Mouse (Mus musculus): ENCODE results near the gene Spryd7. TPM values are rescaled to one million over a fixed set of nuclear protein-coding genes. Genes with fewer than 3 reads are reported as not detected.

Spryd7 gene
- total and polyA plus RNA-seq, 2 experiments: 15.1 to 20.7 TPM

DNA sequence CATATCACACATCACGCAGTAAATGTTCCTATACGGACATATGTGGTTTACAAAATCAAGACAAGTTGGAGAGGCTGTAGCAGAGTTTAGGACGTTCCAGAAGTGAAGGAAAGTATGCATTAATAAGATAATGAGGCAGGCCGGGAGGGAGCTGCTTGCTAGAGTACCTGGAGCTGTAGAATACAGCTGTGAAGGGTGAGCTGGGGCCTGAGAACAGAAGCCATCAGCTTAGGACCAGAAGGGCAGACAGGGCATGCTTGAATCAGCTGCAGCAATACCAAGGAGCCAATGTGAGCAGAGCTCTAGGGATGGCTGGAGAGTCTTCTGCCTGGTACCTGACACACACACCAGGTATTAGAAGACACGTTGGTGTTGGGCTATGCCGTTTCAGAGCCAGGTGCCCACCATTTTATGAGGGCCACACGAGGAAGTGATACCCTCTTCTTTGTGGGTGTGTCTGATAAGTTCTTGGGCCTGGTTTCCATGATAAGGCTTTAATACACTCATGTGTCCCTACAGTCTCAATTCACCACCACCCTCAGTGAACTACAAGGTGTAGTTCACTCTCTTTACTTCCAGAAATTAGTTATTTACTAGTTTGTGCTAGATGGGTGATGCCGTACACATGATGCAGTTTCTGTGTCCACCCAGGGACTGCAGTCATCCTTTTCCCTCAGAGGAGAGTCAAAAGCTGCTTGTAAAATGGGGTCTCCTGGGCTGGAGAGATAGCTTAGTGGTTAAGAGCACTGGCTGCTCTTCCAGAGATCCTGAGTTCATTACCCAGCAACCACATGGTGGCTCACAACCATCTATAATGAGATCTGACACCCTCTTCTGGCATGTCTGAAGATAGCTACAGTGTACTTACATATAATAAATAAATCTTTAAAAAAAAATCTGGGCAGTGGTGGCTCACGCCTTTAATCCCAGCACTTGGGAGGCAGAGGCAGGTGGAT is 39.9 kb downstream of the Spryd7 start:
- no peak overlapping the region for H3K9ac ChIP-seq (ENCODE audit: low read depth, low read length)
- no peaks in the 10 kb centered on the region for H3K27me3 ChIP-seq (ENCODE audit: control insufficient read depth, insufficient read depth, low read length)
- H3K36me3 ChIP-seq (ENCODE audit: control insufficient read depth, insufficient read depth, low read length): no peaks in the 10 kb centered on the region
- no peak overlapping the region for H3K27ac ChIP-seq (replicated peaks; ENCODE audit: insufficient read depth, low read depth, low read length)
- 83% methylated on average over 9 of the region's 9 CpGs for WGBS
- DNase-seq (ENCODE audit: extremely low read depth, low read depth, low spot score): no peak
- H3K79me2 ChIP-seq (ENCODE audit: control insufficient read depth, insufficient read depth, low read length): no peaks in the 10 kb centered on the region
- no peaks in the 10 kb centered on the region for H3K4me1 ChIP-seq (ENCODE audit: control insufficient read depth, insufficient read depth, low read length)
- H3K4me3 ChIP-seq (ENCODE audit: insufficient read depth, low read depth, low read length): no peak overlapping the region
- no peak for TF ChIP-seq CTCF (IDR thresholded peaks at IDR 0.05; ENCODE audit: low read depth, low read length)

DNA sequence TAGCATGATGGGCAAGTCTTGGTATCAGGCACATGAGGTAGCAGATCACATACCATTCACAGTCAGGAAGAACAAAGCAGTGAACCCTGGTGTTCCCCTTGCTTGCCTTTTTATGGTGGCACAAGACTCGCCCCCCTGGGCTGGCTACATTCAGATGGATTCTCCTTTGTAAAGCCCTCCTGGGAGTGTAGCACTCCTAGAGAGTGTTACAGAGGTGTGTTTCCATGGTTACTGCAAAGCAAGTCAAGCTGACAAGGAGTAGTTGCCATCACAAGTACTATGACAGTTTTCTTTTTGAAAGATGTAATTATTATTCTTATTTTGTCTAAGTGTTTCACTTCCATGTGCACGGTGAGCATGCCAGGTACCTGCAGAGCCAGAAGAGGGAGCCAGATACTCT is 45.2 kb downstream of the Spryd7 start:
- no peak for DNase-seq (ENCODE audit: extremely low read depth, low read depth, low spot score)
- Histone ChIP-seq H3K4me3 (ENCODE audit: insufficient read depth, low read depth, low read length) (no peak overlapping the region), H3K9ac (ENCODE audit: low read depth, low read length) (no peak overlapping the region), H3K27ac (replicated peaks; ENCODE audit: insufficient read depth, low read depth, low read length) (no peak overlapping the region), H3K4me1 (ENCODE audit: control insufficient read depth, insufficient read depth, low read length) (no peaks in the 10 kb centered on the region), H3K27me3 (ENCODE audit: control insufficient read depth, insufficient read depth, low read length) (no peaks in the 10 kb centered on the region), H3K36me3 (ENCODE audit: control insufficient read depth, insufficient read depth, low read length) (no peaks in the 10 kb centered on the region), H3K79me2 (ENCODE audit: control insufficient read depth, insufficient read depth, low read length) (no peaks in the 10 kb centered on the region)
- 83% methylated on average over 2 of the region's 2 CpGs for WGBS
- no peak for TF ChIP-seq CTCF (IDR thresholded peaks at IDR 0.05; ENCODE audit: low read depth, low read length)
- no peak for TF ChIP-seq POLR2A (IDR thresholded peaks at IDR 0.05; ENCODE audit: extremely low read depth, insufficient read depth, low read length)

- 34% methylated on average over 20 of the region's 20 CpGs for WGBS
Measured at GRCm38 (mm10) chr14:61497716-61498490, 58.8 kb downstream of the Spryd7 start.

GRCm38 (mm10) chr14:61493511-61494135 is 63.1 kb downstream of the Spryd7 start:
- no peak overlapping the region for H3K9ac ChIP-seq (ENCODE audit: low read depth, low read length)
- 84% methylated on average over 6 of the region's 6 CpGs for WGBS
- H3K4me1 ChIP-seq (ENCODE audit: control insufficient read depth, insufficient read depth, low read length): no peaks in the 10 kb centered on the region
- H3K4me3 ChIP-seq (ENCODE audit: insufficient read depth, low read depth, low read length): no peak overlapping the region
- H3K79me2 ChIP-seq (ENCODE audit: control insufficient read depth, insufficient read depth, low read length): no peaks in the 10 kb centered on the region
- no peak for DNase-seq (ENCODE audit: extremely low read depth, low read depth, low spot score)
- H3K36me3 ChIP-seq (ENCODE audit: control insufficient read depth, insufficient read depth, low read length): no peaks in the 10 kb centered on the region
- H3K27me3 ChIP-seq (ENCODE audit: control insufficient read depth, insufficient read depth, low read length): no peaks in the 10 kb centered on the region
- no peak for TF ChIP-seq CTCF (IDR thresholded peaks at IDR 0.05; ENCODE audit: low read depth, low read length)
- no peak for TF ChIP-seq POLR2A (IDR thresholded peaks at IDR 0.05; ENCODE audit: extremely low read depth, insufficient read depth, low read length)
- no peak overlapping the region for H3K27ac ChIP-seq (replicated peaks; ENCODE audit: insufficient read depth, low read depth, low read length)

More at GRCm38 (mm10) chr14:61497716-61498490, 58.8 kb downstream of the Spryd7 start:
- Histone ChIP-seq H3K27ac (replicated peaks; ENCODE audit: insufficient read depth, low read depth, low read length) (no peak overlapping the region), H3K79me2 (ENCODE audit: control insufficient read depth, insufficient read depth, low read length) (no peaks in the 10 kb centered on the region), H3K27me3 (ENCODE audit: control insufficient read depth, insufficient read depth, low read length) (no peaks in the 10 kb centered on the region), H3K4me1 (ENCODE audit: control insufficient read depth, insufficient read depth, low read length) (no peaks in the 10 kb centered on the region), H3K36me3 (ENCODE audit: control insufficient read depth, insufficient read depth, low read length) (no peaks in the 10 kb centered on the region), H3K4me3 (ENCODE audit: insufficient read depth, low read depth, low read length) (no peak overlapping the region), H3K9ac (ENCODE audit: low read depth, low read length) (no peak overlapping the region)
- TF ChIP-seq POLR2A (IDR thresholded peaks at IDR 0.05; ENCODE audit: extremely low read depth, insufficient read depth, low read length) (no peak), CTCF (IDR thresholded peaks at IDR 0.05; ENCODE audit: low read depth, low read length) (peak; percentile 95)
- DNase-seq (ENCODE audit: extremely low read depth, low read depth, low spot score): peak; percentile 70

Other genes starting within 250 kb of the Spryd7 start
- 0.28 and 0.40 TPM in 2 replicates for gene Arl11, start 247.1 kb downstream of the Spryd7 start, total RNA-seq (2014; rRNA removed)
- 0.07 and 0.37 TPM in 2 replicates for gene Arl11, start 247.1 kb downstream of the Spryd7 start, polyA plus RNA-seq (2012; rRNA removed)
- gene Ebpl, start 196.4 kb downstream of the Spryd7 start, total RNA-seq (2014; rRNA removed): 17.2 and 17.6 TPM in 2 replicates
- gene Ebpl, start 196.4 kb downstream of the Spryd7 start, polyA plus RNA-seq (2012; rRNA removed): 17.8 and 19.5 TPM in 2 replicates
- gene Kpna3, start 117.0 kb downstream of the Spryd7 start, total RNA-seq (2014; rRNA removed): 24.7 and 24.9 TPM in 2 replicates
- 5.1 and 5.7 TPM in 2 replicates for gene Kpna3, start 117.0 kb downstream of the Spryd7 start, polyA plus RNA-seq (2012; rRNA removed)
- gene Trim13, start 41.4 kb upstream of the Spryd7 start, total RNA-seq (2014; rRNA removed): 1.0 and 1.2 TPM in 2 replicates
- 0.20 and 0.64 TPM in 2 replicates for gene Trim13, start 41.4 kb upstream of the Spryd7 start, polyA plus RNA-seq (2012; rRNA removed)
- 0.07 TPM in 1 of 2 replicates, not detected in the other for gene Kcnrg, start 50.6 kb upstream of the Spryd7 start, total RNA-seq (2014; rRNA removed)
- gene Kcnrg, start 50.6 kb upstream of the Spryd7 start, polyA plus RNA-seq (2012; rRNA removed): not detected in 2 replicates

Data from liver, adult 2 months (tissue).